Mouse (Mus musculus): ENCODE measurements around the gene Ikzf4. TPM values are rescaled to one million over a fixed set of nuclear protein-coding genes. Genes with fewer than 3 reads are reported as not detected.

Ikzf4 gene
- polyA plus RNA-seq, 1 experiment: 0.32 TPM

Other genes starting within 250 kb of the Ikzf4 start
- gene Slc39a5, start 244.8 kb downstream of the Ikzf4 start, polyA plus RNA-seq (2012; ENCODE audit: insufficient read depth, insufficient read length, missing spikeins): not detected in 2 replicates
- 67.1 and 87.6 TPM in 2 replicates for gene Nabp2, start 234.5 kb downstream of the Ikzf4 start, polyA plus RNA-seq (2012; ENCODE audit: insufficient read depth, insufficient read length, missing spikeins)
- gene Rnf41, start 234.3 kb downstream of the Ikzf4 start, polyA plus RNA-seq (2012; ENCODE audit: insufficient read depth, insufficient read length, missing spikeins): 15.1 and 17.1 TPM in 2 replicates
- gene Smarcc2, start 186.7 kb downstream of the Ikzf4 start, polyA plus RNA-seq (2012; ENCODE audit: insufficient read depth, insufficient read length, missing spikeins): 63.7 and 94.7 TPM in 2 replicates
- gene Myl6, start 151.8 kb downstream of the Ikzf4 start, polyA plus RNA-seq (2012; ENCODE audit: insufficient read depth, insufficient read length, missing spikeins): 1,414 and 1,508 TPM in 2 replicates
- 13.5 and 24.5 TPM in 2 replicates for gene Myl6b, start 147.3 kb downstream of the Ikzf4 start, polyA plus RNA-seq (2012; ENCODE audit: insufficient read depth, insufficient read length, missing spikeins)
- gene Esyt1, start 120.1 kb downstream of the Ikzf4 start, polyA plus RNA-seq (2012; ENCODE audit: insufficient read depth, insufficient read length, missing spikeins): 31.6 and 35.5 TPM in 2 replicates
- 4.7 TPM in 2 replicates for gene Zc3h10, start 98.2 kb downstream of the Ikzf4 start, polyA plus RNA-seq (2012; ENCODE audit: insufficient read depth, insufficient read length, missing spikeins)
- 1,628 and 2,018 TPM in 2 replicates for gene Rpl41, start 96.7 kb downstream of the Ikzf4 start, polyA plus RNA-seq (2012; ENCODE audit: insufficient read depth, insufficient read length, missing spikeins)
- 36.0 and 56.8 TPM in 2 replicates for gene Pa2g4, start 80.0 kb downstream of the Ikzf4 start, polyA plus RNA-seq (2012; ENCODE audit: insufficient read depth, insufficient read length, missing spikeins)
- gene Erbb3, start 56.3 kb downstream of the Ikzf4 start, polyA plus RNA-seq (2012; ENCODE audit: insufficient read depth, insufficient read length, missing spikeins): 1.3 and 2.0 TPM in 2 replicates
- 292 and 473 TPM in 2 replicates for gene Rps26, start 19.2 kb downstream of the Ikzf4 start, polyA plus RNA-seq (2012; ENCODE audit: insufficient read depth, insufficient read length, missing spikeins)
- 24.4 and 34.2 TPM in 2 replicates for gene Suox, start 28.1 kb upstream of the Ikzf4 start, polyA plus RNA-seq (2012; ENCODE audit: insufficient read depth, insufficient read length, missing spikeins)
- gene Rab5b, start 50.3 kb upstream of the Ikzf4 start, polyA plus RNA-seq (2012; ENCODE audit: insufficient read depth, insufficient read length, missing spikeins): 87.6 and 108 TPM in 2 replicates
- not detected in 2 replicates for gene Pmel, start 58.2 kb upstream of the Ikzf4 start, polyA plus RNA-seq (2012; ENCODE audit: insufficient read depth, insufficient read length, missing spikeins)
- gene Cdk2, start 59.0 kb upstream of the Ikzf4 start, polyA plus RNA-seq (2012; ENCODE audit: insufficient read depth, insufficient read length, missing spikeins): 8.6 and 11.1 TPM in 2 replicates
- gene Dgka, start 98.9 kb upstream of the Ikzf4 start, polyA plus RNA-seq (2012; ENCODE audit: insufficient read depth, insufficient read length, missing spikeins): 4.6 and 6.0 TPM in 2 replicates
- 12.5 and 19.5 TPM in 2 replicates for gene Pym1, start 101.9 kb upstream of the Ikzf4 start, polyA plus RNA-seq (2012; ENCODE audit: insufficient read depth, insufficient read length, missing spikeins)
- gene Mmp19, start 144.9 kb upstream of the Ikzf4 start, polyA plus RNA-seq (2012; ENCODE audit: insufficient read depth, insufficient read length, missing spikeins): 34.9 and 38.0 TPM in 2 replicates
- gene Dnajc14, start 158.1 kb upstream of the Ikzf4 start, polyA plus RNA-seq (2012; ENCODE audit: insufficient read depth, insufficient read length, missing spikeins): 29.6 and 38.8 TPM in 2 replicates
- gene Tmem198b, start 158.4 kb upstream of the Ikzf4 start, polyA plus RNA-seq (2012; ENCODE audit: insufficient read depth, insufficient read length, missing spikeins): 3.5 and 5.2 TPM in 2 replicates
- gene Sarnp, start 171.3 kb upstream of the Ikzf4 start, polyA plus RNA-seq (2012; ENCODE audit: insufficient read depth, insufficient read length, missing spikeins): 66.7 and 88.6 TPM in 2 replicates
- gene Ormdl2, start 175.7 kb upstream of the Ikzf4 start, polyA plus RNA-seq (2012; ENCODE audit: insufficient read depth, insufficient read length, missing spikeins): 36.4 and 37.7 TPM in 2 replicates
- gene Gdf11, start 245.7 kb upstream of the Ikzf4 start, polyA plus RNA-seq (2012; ENCODE audit: insufficient read depth, insufficient read length, missing spikeins): 1.0 and 1.3 TPM in 2 replicates

Measured in brown adipose tissue, adult 24 weeks (tissue).